Mouse (Mus musculus): ENCODE measurements around the gene Gm37240. TPM values are rescaled to one million over a fixed set of nuclear protein-coding genes. Genes with fewer than 3 reads are reported as not detected.
A peak's percentile ranks its signal among the peaks of the same experiment; 100 is the strongest.

Gm37240 gene
- total RNA-seq, 1 experiment: 1.2 TPM

DNA sequence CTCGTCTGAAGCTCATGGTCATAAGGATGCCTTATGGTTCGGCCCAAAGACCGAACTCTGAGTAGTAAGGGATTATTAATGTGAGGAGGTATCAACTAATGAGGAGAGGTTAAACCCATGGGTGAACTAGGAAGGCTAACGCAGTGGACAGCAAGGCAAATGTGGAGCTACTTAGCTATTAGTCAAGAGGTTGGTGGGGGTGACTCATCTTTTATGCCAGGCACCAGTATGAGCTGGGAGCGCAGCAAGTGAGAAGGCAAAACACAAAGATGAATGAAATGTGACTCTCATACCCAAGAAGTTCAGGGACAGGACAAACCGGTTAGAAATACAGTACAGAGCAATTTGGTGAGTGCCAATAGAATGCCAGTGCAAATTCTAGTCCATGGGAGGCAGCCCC lies 164.7 kb downstream of the Gm37240 start:
- Histone ChIP-seq H3K36me3 (ENCODE audit: control insufficient read depth, insufficient read depth, low read length, poor library complexity, severe bottlenecking) (no peaks in the 10 kb centered on the region), H3K27ac (ENCODE audit: insufficient read depth, low read depth, low read length, poor library complexity, severe bottlenecking) (no peak overlapping the region), H3K9me3 (ENCODE audit: control insufficient read depth, insufficient read depth, low read depth, low read length) (no peaks in the 10 kb centered on the region), H3K9ac (ENCODE audit: insufficient read depth, low read depth, low read length, poor library complexity, severe bottlenecking) (no peak overlapping the region), H3K4me1 (ENCODE audit: control insufficient read depth in 2 of 2, insufficient read depth in 2 of 2, low read length in 2 of 2, poor library complexity in 1 of 2) (no peaks in the 10 kb centered on the region), H3K4me3 (ENCODE audit: insufficient read depth in 1 of 2, low read depth in 1 of 2, low read length in 2 of 2, poor library complexity in 1 of 2, severe bottlenecking in 1 of 2) (no peak overlapping the region)
- no peak for TF ChIP-seq CHD2 (IDR thresholded peaks at IDR 0.05; ENCODE audit: low read depth, low read length)
- DNase-seq (ENCODE audit: low read depth, low spot score): no peak
- in situ Hi-C loops (cut with MboI; ENCODE audit: low sequenced_read_pairs in 2 of 2, unreplicated experiment in 2 of 2): loop anchor here in 1 of 2 experiments (25.0 kb wide), 1 partner anchor 390 kb away; no protein-coding TSS in a partner anchor

DNA sequence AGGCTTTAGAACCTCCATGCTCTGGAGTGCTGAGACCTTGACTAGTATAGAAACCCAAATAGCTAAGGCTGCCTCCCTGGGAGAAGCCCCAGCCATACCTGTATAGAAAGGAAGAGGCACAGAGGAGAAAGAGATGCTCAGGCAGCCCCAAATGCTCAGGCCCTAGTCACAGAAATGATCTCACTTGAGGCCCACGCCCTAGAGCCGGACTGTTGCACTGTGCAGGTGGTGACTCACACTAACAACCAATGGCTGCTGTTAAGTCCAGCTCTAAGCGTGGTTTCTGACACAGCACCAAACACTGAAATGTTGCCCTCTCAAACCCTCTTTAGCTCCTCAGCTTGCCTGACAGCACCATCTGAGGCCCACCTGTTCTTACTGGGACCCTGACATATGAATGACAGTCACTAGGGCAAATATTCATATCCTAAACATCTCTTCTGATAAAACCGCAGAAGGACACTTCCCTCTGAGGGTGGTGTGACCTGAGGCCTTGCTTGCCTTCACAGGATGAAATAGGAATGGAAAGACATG lies 171.5 kb downstream of the Gm37240 start:
- no peak for TF ChIP-seq ZNF384 (IDR thresholded peaks at IDR 0.05; ENCODE audit: low read depth, low read length)
- no peak for TF ChIP-seq ZC3H11A (IDR thresholded peaks at IDR 0.05; ENCODE audit: borderline replicate concordance, low read depth, low read length)
- no peak for TF ChIP-seq MAFK (IDR thresholded peaks at IDR 0.05; ENCODE audit: insufficient read depth, low read depth, low read length)
- in situ Hi-C loops (cut with MboI; ENCODE audit: low sequenced_read_pairs in 2 of 2, unreplicated experiment in 2 of 2): loop anchor here in 1 of 2 experiments (25.0 kb wide), 1 partner anchor 396 kb away; no protein-coding TSS in a partner anchor
- DNase-seq (ENCODE audit: low read depth, low spot score): no peak

GRCm38 (mm10) chr3:85713936-85714709 lies 173.2 kb downstream of the Gm37240 start:
- Histone ChIP-seq H3K36me3 (ENCODE audit: control insufficient read depth, insufficient read depth, low read length, poor library complexity, severe bottlenecking) (no peaks in the 10 kb centered on the region), H3K9ac (ENCODE audit: insufficient read depth, low read depth, low read length, poor library complexity, severe bottlenecking) (no peak overlapping the region), H3K9me3 (ENCODE audit: control insufficient read depth, insufficient read depth, low read depth, low read length) (no peaks in the 10 kb centered on the region), H3K4me3 (ENCODE audit: insufficient read depth in 1 of 2, low read depth in 1 of 2, low read length in 2 of 2, poor library complexity in 1 of 2, severe bottlenecking in 1 of 2) (no peak overlapping the region), H3K27ac (ENCODE audit: insufficient read depth, low read depth, low read length, poor library complexity, severe bottlenecking) (no peak overlapping the region), H3K4me1 (ENCODE audit: control insufficient read depth in 2 of 2, insufficient read depth in 2 of 2, low read length in 2 of 2, poor library complexity in 1 of 2) (no peaks in the 10 kb centered on the region)
- TF ChIP-seq HCFC1 (IDR thresholded peaks at IDR 0.05; ENCODE audit: borderline replicate concordance, insufficient read depth, low read length) (no peak), CHD2 (IDR thresholded peaks at IDR 0.05; ENCODE audit: low read depth, low read length) (no peak), ZNF384 (IDR thresholded peaks at IDR 0.05; ENCODE audit: low read depth, low read length) (no peak), MAFK (IDR thresholded peaks at IDR 0.05; ENCODE audit: insufficient read depth, low read depth, low read length) (no peak), ZC3H11A (IDR thresholded peaks at IDR 0.05; ENCODE audit: borderline replicate concordance, low read depth, low read length) (no peak)
- DNase-seq (ENCODE audit: low read depth, low spot score): no peak
- in situ Hi-C loops (cut with MboI; ENCODE audit: low sequenced_read_pairs in 2 of 2, unreplicated experiment in 2 of 2): loop anchor here in 1 of 2 experiments (25.0 kb wide), 1 partner anchor 398 kb away; no protein-coding TSS in a partner anchor

More for the DNA sequence above, 171.5 kb downstream of the Gm37240 start:
- Histone ChIP-seq H3K4me3 (ENCODE audit: insufficient read depth in 1 of 2, low read depth in 1 of 2, low read length in 2 of 2, poor library complexity in 1 of 2, severe bottlenecking in 1 of 2) (no peak overlapping the region), H3K4me1 (ENCODE audit: control insufficient read depth in 2 of 2, insufficient read depth in 2 of 2, low read length in 2 of 2, poor library complexity in 1 of 2) (no peaks in the 10 kb centered on the region), H3K9me3 (ENCODE audit: control insufficient read depth, insufficient read depth, low read depth, low read length) (no peaks in the 10 kb centered on the region), H3K9ac (ENCODE audit: insufficient read depth, low read depth, low read length, poor library complexity, severe bottlenecking) (no peak overlapping the region), H3K36me3 (ENCODE audit: control insufficient read depth, insufficient read depth, low read length, poor library complexity, severe bottlenecking) (no peaks in the 10 kb centered on the region), H3K27ac (ENCODE audit: insufficient read depth, low read depth, low read length, poor library complexity, severe bottlenecking) (no peak overlapping the region)

- Histone ChIP-seq H3K4me3 (ENCODE audit: insufficient read depth in 1 of 2, low read depth in 1 of 2, low read length in 2 of 2, poor library complexity in 1 of 2, severe bottlenecking in 1 of 2) (no peak overlapping the region), H3K9me3 (ENCODE audit: control insufficient read depth, insufficient read depth, low read depth, low read length) (no peaks in the 10 kb centered on the region), H3K27ac (ENCODE audit: insufficient read depth, low read depth, low read length, poor library complexity, severe bottlenecking) (no peak overlapping the region), H3K4me1 (ENCODE audit: control insufficient read depth in 2 of 2, insufficient read depth in 2 of 2, low read length in 2 of 2, poor library complexity in 1 of 2) (no peaks in the 10 kb centered on the region), H3K36me3 (ENCODE audit: control insufficient read depth, insufficient read depth, low read length, poor library complexity, severe bottlenecking) (no peaks in the 10 kb centered on the region), H3K9ac (ENCODE audit: insufficient read depth, low read depth, low read length, poor library complexity, severe bottlenecking) (no peak overlapping the region)
- in situ Hi-C loops (cut with MboI; ENCODE audit: low sequenced_read_pairs in 2 of 2, unreplicated experiment in 2 of 2): loop anchor here in 1 of 2 experiments (25.0 kb wide), 1 partner anchor 402 kb away; no protein-coding TSS in a partner anchor
- DNase-seq (ENCODE audit: low read depth, low spot score): peak; percentile 19
- no peak for TF ChIP-seq MAFK (IDR thresholded peaks at IDR 0.05; ENCODE audit: insufficient read depth, low read depth, low read length)
- TF ChIP-seq HCFC1 (IDR thresholded peaks at IDR 0.05; ENCODE audit: borderline replicate concordance, insufficient read depth, low read length): no peak
- TF ChIP-seq ZC3H11A (IDR thresholded peaks at IDR 0.05; ENCODE audit: borderline replicate concordance, low read depth, low read length): no peak
- no peak for TF ChIP-seq ZNF384 (IDR thresholded peaks at IDR 0.05; ENCODE audit: low read depth, low read length)
- TF ChIP-seq CHD2 (IDR thresholded peaks at IDR 0.05; ENCODE audit: low read depth, low read length): no peak
Measured at GRCm38 (mm10) chr3:85710695-85711094, 176.6 kb downstream of the Gm37240 start.

All from ES-E14 (cell line).